Mouse (Mus musculus): ENCODE measurements around the gene Rbp1. TPM values are rescaled to one million over a fixed set of nuclear protein-coding genes. Genes with fewer than 3 reads are reported as not detected.

Rbp1 gene
- polyA plus RNA-seq, 1 experiment from 2014 or later = 51.5 TPM

DNA sequence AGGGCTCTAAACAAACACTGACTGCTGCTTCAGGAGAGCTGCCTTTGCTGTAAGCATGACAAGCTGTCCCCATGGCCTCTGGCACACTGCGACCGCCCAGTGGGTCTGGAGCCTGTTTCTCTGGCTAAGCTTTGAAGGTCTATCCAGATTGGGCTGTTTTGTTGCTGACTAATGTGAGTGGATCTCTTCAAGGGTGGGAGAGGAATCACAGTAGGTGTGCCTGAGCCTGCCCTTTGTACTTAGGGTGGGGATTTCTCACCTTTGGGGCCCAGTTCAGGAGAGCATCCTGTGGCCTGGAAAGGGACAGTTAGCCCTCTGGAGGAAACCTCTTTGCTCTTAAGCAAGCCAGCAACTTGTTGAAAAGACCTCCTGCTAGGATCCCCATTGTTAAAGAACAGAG is 10.3 kb downstream of the Rbp1 start:
- Histone ChIP-seq H3K9me3 (ENCODE audit: control insufficient read depth, low read length) (no peaks in the 10 kb centered on the region), H3K4me1 (ENCODE audit: control insufficient read depth, insufficient read depth, low read length) (peaks cover 46% of the 10 kb centered on the region), H3K27ac (ENCODE audit: low read length) (peak overlapping the region; percentile 74), H3K36me3 (ENCODE audit: control insufficient read depth, insufficient read depth, low read length) (0 out of 2 replicates have a peak, but pooled peaks cover 4% of the 10 kb centered on the region), H3K27me3 (replicated peaks; ENCODE audit: control insufficient read depth, insufficient read depth, low read length) (no peaks in the 10 kb centered on the region), H3K4me2 (ENCODE audit: low read depth, low read length) (0 out of 2 replicates have a peak overlapping the region, but pooled peaks have one; percentile 4), H3K4me3 (ENCODE audit: low read length) (no peak overlapping the region), H3K9ac (ENCODE audit: low read depth, low read length) (no peak overlapping the region)
- 52% methylated on average over 2 of the region's 2 CpGs for WGBS
- ATAC-seq = peak; percentile 83

DNA sequence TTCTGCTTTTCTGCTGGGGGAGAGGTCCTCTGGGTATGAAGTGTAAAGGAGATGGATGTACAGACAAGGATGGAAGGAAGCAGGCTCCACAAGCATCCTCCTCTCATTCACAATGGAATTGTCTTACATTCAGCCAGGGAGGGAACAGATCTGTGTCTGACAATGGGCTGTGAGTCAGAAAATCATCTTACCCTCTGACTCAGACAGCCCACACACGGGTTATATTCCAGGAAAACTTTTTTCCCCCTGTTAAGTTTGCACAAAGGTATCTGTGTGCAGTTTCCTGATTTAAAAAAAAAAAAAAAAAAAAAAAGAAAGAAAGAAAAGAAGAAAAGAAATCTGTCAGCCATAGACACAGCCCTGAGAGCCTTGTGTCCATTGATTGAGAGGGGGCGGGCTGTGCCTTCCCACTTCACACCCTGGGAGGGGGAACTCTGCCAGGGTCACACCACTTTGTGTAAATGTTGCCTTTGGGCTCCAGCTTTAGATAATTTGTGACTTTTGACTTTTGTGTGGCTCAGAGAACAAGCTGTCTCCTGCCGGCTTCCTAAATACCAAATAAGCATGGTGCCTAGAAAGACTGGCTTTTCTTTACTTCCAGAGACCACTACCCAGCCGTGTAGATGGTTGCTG is 11.3 kb downstream of the Rbp1 start:
- H3K36me3 ChIP-seq (ENCODE audit: control insufficient read depth, insufficient read depth, low read length) = 0 out of 2 replicates have a peak, but pooled peaks cover 4% of the 10 kb centered on the region
- H3K27ac ChIP-seq (ENCODE audit: low read length) = no peak overlapping the region
- no peak overlapping the region for H3K4me3 ChIP-seq (ENCODE audit: low read length)
- WGBS = 41% methylated on average over 4 of the region's 4 CpGs
- no peaks in the 10 kb centered on the region for H3K9me3 ChIP-seq (ENCODE audit: control insufficient read depth, low read length)
- H3K4me2 ChIP-seq (ENCODE audit: low read depth, low read length) = no peak overlapping the region
- H3K4me1 ChIP-seq (ENCODE audit: control insufficient read depth, insufficient read depth, low read length) = peaks cover 38% of the 10 kb centered on the region
- ATAC-seq = no peak
- H3K9ac ChIP-seq (ENCODE audit: low read depth, low read length) = no peak overlapping the region
- H3K27me3 ChIP-seq (replicated peaks; ENCODE audit: control insufficient read depth, insufficient read depth, low read length) = no peaks in the 10 kb centered on the region

DNA sequence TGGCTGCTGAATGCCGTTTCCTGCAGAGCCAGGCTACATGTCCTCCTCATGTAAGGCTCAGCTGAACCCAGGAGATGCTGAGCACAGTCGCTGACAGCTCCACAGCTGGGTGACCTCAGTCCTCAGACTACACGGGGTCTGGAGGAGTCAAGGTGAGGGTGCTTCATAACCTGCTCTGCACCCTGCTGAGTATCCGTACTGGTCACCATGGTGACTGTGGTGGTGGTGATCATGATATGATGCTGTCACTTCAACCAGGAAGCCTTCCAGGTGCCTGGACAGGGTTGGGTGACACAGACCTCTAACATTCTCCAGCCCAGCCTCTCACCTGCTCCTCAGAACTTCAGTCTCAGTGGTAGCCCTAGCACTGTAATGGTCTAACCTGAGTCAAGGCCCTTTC is 15.1 kb downstream of the Rbp1 start:
- Histone ChIP-seq H3K4me2 (ENCODE audit: low read depth, low read length) (no peak overlapping the region), H3K9me3 (ENCODE audit: control insufficient read depth, low read length) (no peaks in the 10 kb centered on the region), H3K36me3 (ENCODE audit: control insufficient read depth, insufficient read depth, low read length) (0 out of 2 replicates have a peak, but pooled peaks cover 4% of the 10 kb centered on the region), H3K4me1 (ENCODE audit: control insufficient read depth, insufficient read depth, low read length) (peaks cover 12% of the 10 kb centered on the region), H3K27ac (ENCODE audit: low read length) (no peak overlapping the region), H3K4me3 (ENCODE audit: low read length) (no peak overlapping the region), H3K9ac (ENCODE audit: low read depth, low read length) (no peak overlapping the region), H3K27me3 (replicated peaks; ENCODE audit: control insufficient read depth, insufficient read depth, low read length) (no peaks in the 10 kb centered on the region)
- ATAC-seq = no peak
- 78% methylated on average over 4 of the region's 4 CpGs for WGBS

DNA sequence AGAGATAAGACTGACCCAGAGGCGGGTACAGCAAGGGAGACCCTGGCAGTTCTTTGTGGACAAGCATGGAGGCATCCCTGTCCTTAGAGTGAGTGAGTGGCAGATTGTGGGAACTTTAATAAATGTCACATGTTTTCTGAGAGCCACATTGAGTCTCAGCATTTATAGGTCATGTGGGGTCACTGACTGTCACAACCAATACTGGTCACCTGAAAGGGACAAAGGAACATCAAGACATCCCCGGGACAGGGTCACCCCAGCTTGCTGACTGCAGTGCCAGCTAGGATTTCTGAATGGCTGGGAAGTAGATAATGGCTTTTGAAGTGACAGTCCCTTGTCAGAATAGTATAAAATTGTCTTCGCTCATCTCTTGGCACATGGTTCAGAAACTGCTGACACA is 16.3 kb downstream of the Rbp1 start:
- H3K9me3 ChIP-seq (ENCODE audit: control insufficient read depth, low read length) = no peaks in the 10 kb centered on the region
- 71% methylated on average over 3 of the region's 3 CpGs for WGBS
- no peak for ATAC-seq

DNA sequence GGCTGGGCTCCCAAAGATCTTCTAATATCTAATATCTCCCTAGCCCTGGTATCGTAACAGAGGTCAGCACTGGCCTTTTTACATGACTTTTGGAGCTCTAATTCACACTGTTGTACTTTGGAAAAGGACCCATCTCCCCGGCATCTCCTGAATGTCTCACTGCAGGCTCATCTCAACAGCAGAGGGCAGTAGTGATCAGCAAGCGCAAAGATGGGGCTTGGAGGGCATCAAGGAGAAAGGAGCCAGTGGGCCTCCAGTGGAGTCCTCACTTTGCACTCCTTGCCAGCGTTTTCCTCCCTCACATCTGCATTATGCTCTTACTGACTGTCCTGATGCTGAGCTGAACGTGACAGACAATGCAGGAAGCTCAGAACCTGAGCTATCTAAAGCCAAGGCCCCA is 19.9 kb downstream of the Rbp1 start:
- WGBS = 63% methylated on average over 5 of the region's 5 CpGs
- H3K9me3 ChIP-seq (ENCODE audit: control insufficient read depth, low read length) = no peaks in the 10 kb centered on the region
- no peak overlapping the region for H3K4me2 ChIP-seq (ENCODE audit: low read depth, low read length)
- H3K36me3 ChIP-seq (ENCODE audit: control insufficient read depth, insufficient read depth, low read length) = peaks cover 3% of the 10 kb centered on the region; the same call in 1 of the 2 replicates
- no peak overlapping the region for H3K9ac ChIP-seq (ENCODE audit: low read depth, low read length)
- no peak overlapping the region for H3K4me3 ChIP-seq (ENCODE audit: low read length)
- no peaks in the 10 kb centered on the region for H3K27me3 ChIP-seq (replicated peaks; ENCODE audit: control insufficient read depth, insufficient read depth, low read length)
- H3K27ac ChIP-seq (ENCODE audit: low read length) = no peak overlapping the region
- ATAC-seq = no peak
- H3K4me1 ChIP-seq (ENCODE audit: control insufficient read depth, insufficient read depth, low read length) = peaks cover 9% of the 10 kb centered on the region

More for the DNA sequence above, 16.3 kb downstream of the Rbp1 start:
- 0 out of 2 replicates have a peak, but pooled peaks cover 4% of the 10 kb centered on the region for H3K36me3 ChIP-seq (ENCODE audit: control insufficient read depth, insufficient read depth, low read length)
- no peak overlapping the region for H3K4me2 ChIP-seq (ENCODE audit: low read depth, low read length)
- no peak overlapping the region for H3K27ac ChIP-seq (ENCODE audit: low read length)
- no peak overlapping the region for H3K4me3 ChIP-seq (ENCODE audit: low read length)
- peaks cover 3% of the 10 kb centered on the region; the same call in 1 of the 2 replicates for H3K4me1 ChIP-seq (ENCODE audit: control insufficient read depth, insufficient read depth, low read length)
- H3K9ac ChIP-seq (ENCODE audit: low read depth, low read length) = no peak overlapping the region
- H3K27me3 ChIP-seq (replicated peaks; ENCODE audit: control insufficient read depth, insufficient read depth, low read length) = no peaks in the 10 kb centered on the region

DNA sequence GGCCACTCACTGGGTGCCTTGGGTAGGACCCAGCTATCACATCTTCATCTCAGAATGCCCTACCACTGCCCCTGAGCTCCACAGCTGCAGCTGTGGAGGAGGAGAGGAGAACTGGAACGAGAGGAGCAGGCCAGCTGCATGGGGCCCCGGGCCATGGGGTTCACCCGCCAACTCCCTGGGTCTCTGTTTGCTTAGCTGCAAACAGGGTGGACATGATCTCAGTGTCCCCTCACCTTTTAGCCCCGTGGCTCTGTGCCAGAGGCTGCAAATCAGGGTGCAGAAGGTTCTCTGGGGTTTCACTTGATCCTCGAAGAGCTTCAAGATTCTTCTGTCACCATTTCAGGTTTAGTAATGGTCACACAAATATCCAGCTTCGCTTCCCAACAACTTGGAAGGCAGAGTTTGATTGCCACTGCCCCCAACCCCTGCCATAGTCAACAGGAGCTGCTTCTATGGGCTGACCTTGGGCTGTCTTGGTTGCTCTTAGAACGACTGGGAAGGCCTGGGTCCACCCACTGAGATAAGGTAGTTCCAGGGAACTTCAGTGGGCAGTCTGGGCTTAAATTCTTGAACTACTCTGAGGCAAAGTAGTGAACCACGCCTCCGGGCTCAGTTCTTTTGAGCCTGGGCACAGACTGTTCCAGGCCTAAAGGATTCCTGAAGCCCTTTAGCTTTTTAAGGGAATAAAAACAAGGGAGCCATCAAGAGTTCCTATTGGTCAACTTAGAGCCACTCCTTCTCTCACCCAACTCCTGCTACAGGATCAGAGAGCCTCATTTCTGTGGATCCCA is 22.8 kb downstream of the Rbp1 start:
- Histone ChIP-seq H3K27ac (ENCODE audit: low read length) (0 out of 2 replicates have a peak overlapping the region, but pooled peaks have one; percentile 31), H3K4me2 (ENCODE audit: low read depth, low read length) (no peak overlapping the region), H3K9ac (ENCODE audit: low read depth, low read length) (no peak overlapping the region), H3K36me3 (ENCODE audit: control insufficient read depth, insufficient read depth, low read length) (peaks cover 3% of the 10 kb centered on the region; the same call in 1 of the 2 replicates), H3K9me3 (ENCODE audit: control insufficient read depth, low read length) (no peaks in the 10 kb centered on the region), H3K4me3 (ENCODE audit: low read length) (no peak overlapping the region), H3K27me3 (replicated peaks; ENCODE audit: control insufficient read depth, insufficient read depth, low read length) (no peaks in the 10 kb centered on the region), H3K4me1 (ENCODE audit: control insufficient read depth, insufficient read depth, low read length) (peaks cover 9% of the 10 kb centered on the region)
- ATAC-seq = peak; percentile 43; the same call in 1 of the 2 replicates
- 74% methylated on average over 9 of the region's 9 CpGs for WGBS

DNA sequence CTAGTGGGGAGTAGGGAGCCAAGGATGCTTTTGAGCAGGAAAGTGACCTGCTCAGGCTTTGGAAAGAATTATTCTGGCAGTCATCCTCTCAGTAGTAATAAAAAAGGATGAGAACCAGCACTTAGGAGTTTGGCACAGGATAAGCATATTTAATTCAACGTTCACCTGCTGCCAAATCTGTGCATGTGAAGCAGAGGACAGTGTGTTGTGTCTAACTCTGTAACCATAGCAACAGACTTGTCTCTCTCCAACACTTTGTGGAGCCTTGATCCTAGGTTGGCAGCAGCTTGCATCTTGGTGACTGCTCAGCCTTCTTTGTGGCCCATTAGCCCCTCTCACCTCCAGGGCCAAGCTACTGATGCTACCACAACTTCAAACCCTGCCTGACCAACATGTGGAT is 28.2 kb downstream of the Rbp1 start:
- H3K27ac ChIP-seq (ENCODE audit: low read length) = no peak overlapping the region
- no peak overlapping the region for H3K4me3 ChIP-seq (ENCODE audit: low read length)
- no peak overlapping the region for H3K4me2 ChIP-seq (ENCODE audit: low read depth, low read length)
- peaks cover 3% of the 10 kb centered on the region; the same call in 1 of the 2 replicates for H3K36me3 ChIP-seq (ENCODE audit: control insufficient read depth, insufficient read depth, low read length)
- no peaks in the 10 kb centered on the region for H3K9me3 ChIP-seq (ENCODE audit: control insufficient read depth, low read length)
- ATAC-seq = no peak
- no peak overlapping the region for H3K9ac ChIP-seq (ENCODE audit: low read depth, low read length)
- H3K4me1 ChIP-seq (ENCODE audit: control insufficient read depth, insufficient read depth, low read length) = no peaks in the 10 kb centered on the region
- no peaks in the 10 kb centered on the region for H3K27me3 ChIP-seq (replicated peaks; ENCODE audit: control insufficient read depth, insufficient read depth, low read length)
- 68% methylated on average over 1 of the region's 1 CpGs for WGBS

DNA sequence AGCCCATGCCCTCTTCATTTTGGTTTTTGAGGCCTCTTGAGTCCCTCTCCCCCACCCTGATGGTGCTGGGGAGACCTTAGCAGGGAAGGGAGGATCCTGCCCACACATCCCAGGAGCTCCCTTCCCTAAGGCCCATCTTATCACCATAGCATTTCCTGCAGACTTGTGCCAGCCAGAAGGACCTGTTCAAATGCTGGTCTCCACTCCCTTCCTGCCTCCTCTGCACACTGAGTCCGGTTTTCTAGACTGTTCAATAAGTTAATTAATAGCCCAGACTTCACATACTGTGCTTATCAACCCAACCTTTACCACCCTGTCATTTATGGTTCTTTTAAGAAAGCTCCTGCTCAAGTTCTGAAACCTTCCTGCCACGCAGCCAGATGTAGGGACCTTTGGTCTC is 43.9 kb downstream of the Rbp1 start:
- ATAC-seq = peak; percentile 99
- H3K27ac ChIP-seq (ENCODE audit: low read length) = peak overlapping the region; percentile 83

DNA sequence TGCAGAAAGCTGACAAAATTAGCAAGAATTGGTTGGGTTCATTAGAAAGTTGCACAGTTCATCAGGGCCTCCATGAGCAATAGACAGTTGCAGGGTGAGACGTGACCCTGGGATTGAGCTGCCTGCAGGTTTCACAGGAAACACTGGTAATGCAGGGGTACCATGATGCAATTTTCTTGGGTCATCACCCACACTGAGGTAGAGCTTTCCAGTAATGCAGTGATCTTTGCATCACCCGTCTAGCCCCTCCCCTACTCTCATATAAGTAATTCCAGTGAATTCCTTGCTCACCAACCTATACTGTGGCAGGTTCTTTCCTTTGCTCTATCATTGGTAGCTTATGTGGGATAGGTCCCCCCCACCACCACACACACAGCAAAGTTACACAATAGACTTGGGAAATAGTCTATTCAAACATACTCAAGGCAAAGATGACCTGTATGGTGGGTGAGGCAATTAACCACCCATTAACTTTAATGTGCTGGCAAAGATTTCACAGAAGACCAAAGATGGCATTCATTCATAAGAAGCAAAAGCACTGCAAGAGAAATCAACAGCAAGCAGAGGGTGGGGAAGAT is 57.5 kb downstream of the Rbp1 start:
- peak; percentile 50; the same call in 1 of the 2 replicates for ATAC-seq
- WGBS = 78% methylated on average over 2 of the region's 2 CpGs

More for the DNA sequence above, 43.9 kb downstream of the Rbp1 start:
- Histone ChIP-seq H3K27me3 (replicated peaks; ENCODE audit: control insufficient read depth, insufficient read depth, low read length) (no peaks in the 10 kb centered on the region), H3K9ac (ENCODE audit: low read depth, low read length) (no peak overlapping the region), H3K9me3 (ENCODE audit: control insufficient read depth, low read length) (no peaks in the 10 kb centered on the region), H3K36me3 (ENCODE audit: control insufficient read depth, insufficient read depth, low read length) (no peaks in the 10 kb centered on the region), H3K4me2 (ENCODE audit: low read depth, low read length) (no peak overlapping the region), H3K4me1 (ENCODE audit: control insufficient read depth, insufficient read depth, low read length) (no peaks in the 10 kb centered on the region; the same call in 1 of the 2 replicates), H3K4me3 (ENCODE audit: low read length) (no peak overlapping the region)
- WGBS = 26% methylated on average over 2 of the region's 2 CpGs

More for the DNA sequence above, 57.5 kb downstream of the Rbp1 start:
- no peaks in the 10 kb centered on the region for H3K9me3 ChIP-seq (ENCODE audit: control insufficient read depth, low read length)
- no peak overlapping the region for H3K4me3 ChIP-seq (ENCODE audit: low read length)
- no peak overlapping the region for H3K27ac ChIP-seq (ENCODE audit: low read length)
- H3K27me3 ChIP-seq (replicated peaks; ENCODE audit: control insufficient read depth, insufficient read depth, low read length) = no peaks in the 10 kb centered on the region
- no peaks in the 10 kb centered on the region; the same call in 1 of the 2 replicates for H3K4me1 ChIP-seq (ENCODE audit: control insufficient read depth, insufficient read depth, low read length)
- no peaks in the 10 kb centered on the region for H3K36me3 ChIP-seq (ENCODE audit: control insufficient read depth, insufficient read depth, low read length)
- H3K4me2 ChIP-seq (ENCODE audit: low read depth, low read length) = no peak overlapping the region
- no peak overlapping the region for H3K9ac ChIP-seq (ENCODE audit: low read depth, low read length)

Measured in intestine, embryonic 16.5 days (tissue).